Mouse (Mus musculus): ENCODE results near the gene Lsm12.
A peak's percentile ranks its signal among the peaks of the same experiment; 100 is the strongest.
"Not testable (repeated sequence)": the region's sequence is repeated elsewhere in the genome, so short reads cannot be mapped to it uniquely, and the experiment has no call there.

Lsm12 gene

GRCm38 (mm10) chr11:102184253-102184645 is 847 bp downstream of the Lsm12 start:
- no peak for DNase-seq

DNA sequence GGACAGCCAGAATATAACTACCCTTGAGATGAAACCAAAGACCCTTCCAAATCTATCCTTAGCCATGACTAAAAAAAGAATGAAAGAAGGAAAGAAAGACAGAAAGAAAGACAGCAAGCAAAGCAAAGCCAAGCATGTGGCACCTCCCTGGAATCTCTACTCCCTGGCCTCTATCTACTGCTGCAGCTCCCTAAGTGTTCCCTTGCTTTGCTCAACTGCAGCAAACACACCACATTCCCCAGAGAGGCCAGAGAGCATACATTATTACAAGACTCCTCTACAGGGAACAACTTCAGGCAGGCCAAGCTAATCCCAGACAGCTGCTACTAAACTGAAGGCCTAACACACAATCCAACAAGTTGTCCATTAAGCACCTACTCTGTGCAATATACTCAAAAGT is 5.3 kb downstream of the Lsm12 start:
- DNase-seq: no peak

GRCm38 (mm10) chr11:102168689-102169088 is 16.4 kb downstream of the Lsm12 start:
- no peak for DNase-seq

DNA sequence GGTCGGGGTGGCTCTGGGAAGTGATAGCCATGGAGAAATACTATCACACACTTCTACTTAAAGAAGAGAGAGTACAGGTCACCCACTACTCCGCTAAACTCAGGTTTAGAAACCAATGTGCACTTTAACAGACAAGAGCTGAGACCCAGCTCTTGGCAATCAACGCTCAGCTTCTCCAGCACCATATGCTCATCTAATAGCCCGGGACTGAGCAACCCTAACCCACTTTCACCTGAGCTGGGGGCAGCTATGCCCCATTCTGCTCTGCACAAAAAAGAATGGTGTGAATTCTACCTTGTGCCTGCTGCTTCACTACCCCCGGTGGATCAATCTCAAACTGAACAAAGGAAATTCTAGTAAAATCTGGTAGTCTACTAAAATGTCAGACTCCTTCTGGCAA is 17.6 kb downstream of the Lsm12 start:
- no peak for DNase-seq

GRCm38 (mm10) chr11:102165971-102166722 is 18.9 kb downstream of the Lsm12 start:
- DNase-seq: no peak

GRCm38 (mm10) chr11:102159781-102160180 is 25.3 kb downstream of the Lsm12 start:
- no peak for DNase-seq

GRCm38 (mm10) chr11:102158024-102158423 is 27.1 kb downstream of the Lsm12 start:
- DNase-seq: not testable (repeated sequence)

DNA sequence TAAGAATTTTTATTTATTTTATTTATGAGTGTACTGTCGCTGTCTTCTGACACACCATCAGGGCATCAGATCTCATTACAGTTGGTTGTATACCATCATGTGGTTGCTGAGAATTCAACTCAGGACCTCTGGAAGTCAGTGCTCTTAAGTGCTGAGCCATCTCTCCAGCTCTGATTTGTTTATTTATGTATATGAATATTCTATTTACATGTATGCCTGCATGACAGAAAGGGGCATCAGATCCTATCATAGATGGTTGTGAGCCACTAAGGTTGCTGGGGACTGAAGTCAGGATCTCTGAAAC is 28.4 kb downstream of the Lsm12 start:
- no peak for DNase-seq

GRCm38 (mm10) chr11:102156039-102156785 is 28.9 kb downstream of the Lsm12 start, which contains the start of gene Tmem101:
Gene Tmem101 (minus strand): TSS chr11:102156404.
- DNase-seq: peak; percentile 86

- no peak for DNase-seq
Measured at GRCm38 (mm10) chr11:102147213-102147989, 37.7 kb downstream of the Lsm12 start.

- no peak for DNase-seq
Measured at GRCm38 (mm10) chr11:102146531-102146930, 38.6 kb downstream of the Lsm12 start.

GRCm38 (mm10) chr11:102146005-102146404 is 39.1 kb downstream of the Lsm12 start:
- DNase-seq: no peak

- DNase-seq: no peak
Measured at GRCm38 (mm10) chr11:102145471-102146001, 39.6 kb downstream of the Lsm12 start, which contains the start of gene Nags. Gene Nags (plus strand): TSS chr11:102145513.

GRCm38 (mm10) chr11:102144957-102145470 is 40.1 kb downstream of the Lsm12 start:
- no peak for DNase-seq

GRCm38 (mm10) chr11:102142355-102142754 is 42.7 kb downstream of the Lsm12 start:
- DNase-seq: no peak

DNA sequence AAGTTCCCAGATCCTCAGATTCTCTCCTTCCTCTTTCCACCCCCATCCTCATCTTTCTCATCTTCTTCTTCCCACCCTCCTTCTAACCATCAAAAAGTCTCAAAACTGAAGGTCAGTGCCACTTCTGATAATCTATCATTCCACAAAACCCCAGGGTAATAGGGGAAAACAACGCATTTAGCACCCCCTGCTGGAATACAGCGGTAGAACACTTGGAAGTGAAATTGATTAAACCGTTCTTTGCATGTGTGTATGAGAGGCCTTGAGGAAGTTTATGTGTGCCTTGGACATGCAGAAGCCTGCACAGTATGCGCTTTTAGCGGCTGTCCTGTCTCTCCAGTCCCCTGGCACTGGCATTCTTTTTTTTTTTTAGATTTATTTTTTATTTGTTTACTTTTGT is 44.6 kb downstream of the Lsm12 start:
- peak; percentile 23 for DNase-seq

- peak; percentile 45 for DNase-seq
Measured at GRCm38 (mm10) chr11:102138447-102138740, 46.7 kb downstream of the Lsm12 start.

- no peak for DNase-seq
Measured at GRCm38 (mm10) chr11:102137625-102138446, 47.3 kb downstream of the Lsm12 start.

DNA sequence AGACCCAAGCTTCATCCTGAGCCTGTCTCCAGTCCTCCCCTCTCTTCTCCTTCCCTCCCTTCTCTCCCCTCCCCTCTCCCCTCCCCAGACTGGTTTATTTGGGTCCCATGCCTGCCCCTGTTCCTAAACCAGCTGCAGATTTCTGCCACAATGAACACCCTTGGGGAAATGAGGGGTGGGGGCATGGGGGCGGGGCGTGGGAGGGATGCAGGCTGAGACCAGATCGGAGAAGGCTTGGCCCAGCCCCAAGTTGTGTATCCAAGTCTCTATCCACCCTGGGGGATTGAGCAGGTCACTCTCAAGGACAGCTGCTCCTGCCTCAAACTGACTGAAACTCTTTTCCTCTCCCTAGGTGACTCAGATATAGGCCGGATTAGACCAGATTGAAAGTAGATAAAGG is 50.6 kb downstream of the Lsm12 start:
- DNase-seq: no peak

DNA sequence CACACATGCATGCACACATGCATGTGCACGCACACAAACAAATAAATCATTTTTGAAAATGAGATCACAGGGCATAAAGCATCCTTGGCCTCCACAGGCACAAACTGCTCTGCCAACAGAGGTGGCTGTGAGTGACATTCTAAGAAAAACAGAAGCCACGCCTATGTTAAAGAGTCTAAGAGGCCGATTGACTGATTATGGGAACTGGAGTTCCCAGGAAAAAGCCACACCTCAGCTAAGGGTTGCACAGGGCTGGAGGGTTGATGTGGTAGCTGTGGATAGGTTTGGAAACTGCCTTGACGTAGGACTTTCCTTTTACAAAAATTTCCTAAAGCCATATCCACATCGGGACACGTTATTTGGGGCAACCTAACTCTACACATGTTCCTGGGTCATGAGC is 67.7 kb downstream of the Lsm12 start:
- no peak for DNase-seq

DNA sequence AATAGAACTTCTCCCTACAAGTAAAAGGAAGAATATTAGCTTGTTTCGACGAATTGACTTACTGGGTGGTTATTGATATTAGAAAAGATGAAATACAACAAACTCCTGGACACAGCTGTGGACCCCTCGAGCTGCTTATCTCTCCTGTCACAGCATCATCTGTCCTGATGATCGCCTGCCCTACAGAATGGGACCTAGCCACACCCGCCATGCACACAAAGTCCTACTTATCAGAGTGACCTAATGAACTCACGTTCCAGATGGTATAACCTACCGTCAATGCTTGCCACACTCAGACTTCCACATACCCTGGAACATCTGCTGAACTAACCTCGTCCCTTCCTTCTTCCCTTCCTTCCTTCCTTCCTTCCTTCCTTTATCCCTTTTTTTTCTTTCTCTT is 68.9 kb downstream of the Lsm12 start:
- DNase-seq: no peak

Data from right cerebral cortex, postnatal 25 days (tissue).